Mouse (Mus musculus) kidney, embryonic 14.5 days (tissue): ENCODE measurements at regions not wholly inside any gene's neighbourhood (a gene's known extent, or its start where the extent isn't known, plus 50 kb on each side); places are given as distances from the start of the nearest gene placed in this dataset.

ENCODE experiments used
- ATAC-seq: fragments of 200-750 bp; cut with Nextera tagmentation; 2 replicates; pipeline ENCODE4 v1.8.0; 2017; ENCODE audit warnings: moderate number of reproducible peaks, mild to moderate bottlenecking, moderate TSS enrichment, moderate library complexity; ENCODE audit not compliant: low FRiP score, low TSS enrichment
- H3K27ac ChIP-seq: fragments of 300-500 bp; sonication (generic); 2 replicates; pipeline ENCODE4 v1.5.1; 2014; ENCODE audit warnings: low read depth, mild to moderate bottlenecking, low read length, moderate library complexity, mixed read lengths
- H3K27me3 ChIP-seq: fragments of 300-500 bp; sonication (generic); 2 replicates; pipeline ENCODE4 v1.6.1; 2014; ENCODE audit warnings: mild to moderate bottlenecking, low read length; ENCODE audit not compliant: control insufficient read depth, insufficient read depth
- H3K36me3 ChIP-seq: fragments of 300-500 bp; sonication (generic); 2 replicates; pipeline ENCODE4 v1.6.1; 2014; ENCODE audit warnings: low read length, mixed read lengths; ENCODE audit not compliant: control insufficient read depth, insufficient read depth
- H3K4me1 ChIP-seq: fragments of 300-500 bp; sonication (generic); 2 replicates; pipeline ENCODE4 v1.6.1; 2014; ENCODE audit warnings: low read length, mixed read lengths; ENCODE audit not compliant: control insufficient read depth, insufficient read depth
- H3K4me2 ChIP-seq: fragments of 300-500 bp; sonication (generic); replicated peaks from 2 replicates; pipeline ENCODE4 v1.6.1; 2014; ENCODE audit warnings: low read depth, mild to moderate bottlenecking, low read length
- H3K4me3 ChIP-seq: fragments of 300-500 bp; sonication (generic); 2 replicates; pipeline ENCODE4 v1.5.1; 2014; ENCODE audit warnings: mild to moderate bottlenecking, low read length
- H3K9ac ChIP-seq: fragments of 300-500 bp; sonication (generic); 2 replicates; pipeline ENCODE4 v1.6.1; 2014; ENCODE audit warnings: low read depth, mild to moderate bottlenecking, low read length, moderate library complexity
- H3K9me3 ChIP-seq: fragments of 300-500 bp; sonication (generic); 2 replicates; pipeline ENCODE4 v1.6.1; 2016; ENCODE audit warnings: low read length; ENCODE audit not compliant: control insufficient read depth
- WGBS: fragments of 180-500 bp; shearing (Covaris S2); extraction: QIAGEN DNeasy Blood & Tissue Kit; methylation state at CpG from one replicate; pipeline ENCODE4 v1.1.7; 2014; 5-methylcytosine and 5-hydroxymethylcytosine counted together

DNA sequence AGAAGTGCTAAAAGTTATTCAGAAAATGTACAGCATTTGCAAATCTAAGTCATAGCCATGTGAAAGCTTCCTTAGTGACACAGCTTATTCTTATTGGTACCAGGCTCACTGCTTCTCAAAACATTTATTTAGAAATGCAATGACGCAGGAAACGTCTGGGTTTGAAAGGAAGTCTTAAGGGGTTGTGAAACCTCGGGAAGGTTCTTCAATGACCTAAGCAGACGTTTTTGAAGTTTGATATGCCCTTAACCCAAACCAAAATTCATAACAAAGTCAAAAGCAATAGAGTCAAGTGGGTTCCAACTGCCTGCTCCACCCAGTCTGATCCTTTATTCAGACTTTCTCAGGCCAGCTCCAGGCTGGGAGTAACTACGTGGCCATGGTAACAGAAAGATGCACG, 99.2 kb upstream of the Irx5 start:
- H3K4me3 ChIP-seq, result no peak overlapping the region
- no peaks in the 10 kb centered on the region for H3K4me1 ChIP-seq
- no peak for ATAC-seq
- H3K9ac ChIP-seq, result no peak overlapping the region
- no peaks in the 10 kb centered on the region for H3K36me3 ChIP-seq
- no peak overlapping the region for H3K4me2 ChIP-seq
- no peaks in the 10 kb centered on the region for H3K27me3 ChIP-seq
- 66% methylated on average over 6 of the region's 6 CpGs for WGBS
- H3K27ac ChIP-seq, result no peak overlapping the region
- no peaks in the 10 kb centered on the region for H3K9me3 ChIP-seq

DNA sequence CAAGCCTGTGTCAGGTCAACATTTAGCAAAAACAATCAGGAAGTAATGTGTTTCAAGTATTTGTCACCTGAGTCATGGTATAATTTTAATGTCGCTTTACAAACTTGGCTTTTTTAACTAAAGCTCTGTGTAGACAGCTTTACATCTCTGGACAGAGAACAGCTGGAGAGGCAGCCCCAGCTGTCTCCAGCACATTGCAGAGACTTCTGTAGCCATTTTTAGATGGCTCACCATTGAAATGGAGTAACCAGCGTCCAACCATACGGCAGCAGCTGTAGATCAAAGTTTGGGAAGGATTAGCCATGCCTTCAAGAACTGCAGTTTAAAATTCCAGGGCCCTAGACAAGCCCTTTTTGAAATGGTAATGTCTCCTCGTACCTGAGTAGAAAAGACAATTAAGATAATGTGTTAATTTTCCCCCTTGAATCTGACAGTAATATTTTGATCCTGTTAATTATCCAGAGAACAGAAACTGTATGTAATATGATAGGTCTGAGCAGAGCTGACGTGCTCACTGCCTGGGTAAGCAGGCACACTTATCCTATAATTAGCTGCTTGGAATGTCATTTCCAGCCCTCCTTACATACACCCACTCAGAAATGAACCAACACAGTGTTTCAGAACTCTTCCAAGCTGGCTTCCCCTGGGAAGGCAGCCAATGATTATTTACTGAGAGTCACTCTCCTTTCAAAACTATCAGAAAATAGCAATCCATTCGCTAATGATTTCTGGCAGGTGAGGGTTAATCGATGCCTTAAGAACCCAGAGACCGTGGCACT, 104.6 kb upstream of the Irx5 start:
- Histone ChIP-seq H3K4me3 (no peak overlapping the region), H3K27me3 (no peaks in the 10 kb centered on the region), H3K27ac (no peak overlapping the region), H3K4me2 (no peak overlapping the region), H3K9me3 (no peaks in the 10 kb centered on the region), H3K4me1 (no peaks in the 10 kb centered on the region), H3K36me3 (no peaks in the 10 kb centered on the region), H3K9ac (no peak overlapping the region)
- WGBS, result 46% methylated on average over 8 of the region's 8 CpGs
- no peak for ATAC-seq

DNA sequence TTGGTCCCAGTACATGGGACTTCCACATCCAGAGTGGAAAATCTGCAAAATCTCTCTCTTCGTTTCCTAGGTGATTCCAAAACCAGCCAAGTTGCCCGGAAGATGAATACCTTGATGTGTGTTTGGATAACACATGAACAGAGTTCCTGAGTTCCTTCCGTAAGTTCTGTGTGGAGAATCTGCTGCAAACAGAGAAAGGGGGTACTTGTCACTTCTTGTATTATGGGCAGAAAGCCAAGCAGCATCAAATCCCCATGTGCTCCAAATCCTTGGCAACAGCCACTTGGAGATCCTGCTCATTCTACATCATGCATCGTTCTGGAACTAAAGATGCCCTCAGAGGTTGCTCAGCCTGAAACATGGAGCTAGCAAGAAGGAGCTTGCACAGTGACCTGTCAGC, 111.1 kb upstream of the Irx5 start:
- Histone ChIP-seq H3K4me3 (no peak overlapping the region), H3K4me2 (no peak overlapping the region), H3K9ac (no peak overlapping the region), H3K27me3 (no peaks in the 10 kb centered on the region), H3K36me3 (no peaks in the 10 kb centered on the region), H3K4me1 (no peaks in the 10 kb centered on the region), H3K9me3 (no peaks in the 10 kb centered on the region), H3K27ac (no peak overlapping the region)
- 87% methylated on average over 4 of the region's 4 CpGs for WGBS
- ATAC-seq, result no peak

DNA sequence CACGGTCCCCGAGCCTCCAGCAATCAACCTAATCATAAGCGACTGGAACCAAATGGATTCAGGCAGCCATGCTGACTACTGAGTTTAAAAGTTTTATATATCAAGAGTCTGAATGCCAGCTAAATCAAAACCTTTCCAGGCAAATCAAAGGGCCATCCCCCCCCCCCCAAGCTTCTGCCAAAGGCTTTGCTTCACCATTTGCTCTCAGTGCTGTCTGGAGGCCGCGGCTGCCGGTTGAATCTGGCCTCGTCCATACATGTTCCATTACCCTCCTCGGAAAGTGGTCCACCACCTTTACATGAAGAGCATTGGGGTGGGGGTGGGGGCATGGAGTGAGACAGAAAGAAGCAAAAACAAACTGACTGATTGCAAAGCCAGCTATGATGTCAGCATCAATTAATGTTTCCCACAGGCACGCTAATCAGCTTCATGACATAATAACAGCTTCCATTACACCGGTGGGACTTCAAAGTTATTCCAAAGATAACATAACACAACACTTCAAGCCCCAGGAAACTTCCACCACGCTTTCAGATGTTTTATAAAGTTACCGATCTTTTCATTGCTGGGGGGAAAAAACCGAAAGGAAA, 116.6 kb upstream of the Irx5 start:
- H3K27me3 ChIP-seq, result no peaks in the 10 kb centered on the region; the same call in 1 of the 2 replicates
- H3K4me2 ChIP-seq, result no peak overlapping the region
- H3K36me3 ChIP-seq, result no peaks in the 10 kb centered on the region
- H3K9me3 ChIP-seq, result no peaks in the 10 kb centered on the region; the same call in 1 of the 2 replicates
- no peak overlapping the region for H3K4me3 ChIP-seq
- no peak overlapping the region for H3K9ac ChIP-seq
- H3K27ac ChIP-seq, result no peak overlapping the region
- no peaks in the 10 kb centered on the region for H3K4me1 ChIP-seq
- WGBS, result 66% methylated on average over 13 of the region's 13 CpGs
- no peak for ATAC-seq

DNA sequence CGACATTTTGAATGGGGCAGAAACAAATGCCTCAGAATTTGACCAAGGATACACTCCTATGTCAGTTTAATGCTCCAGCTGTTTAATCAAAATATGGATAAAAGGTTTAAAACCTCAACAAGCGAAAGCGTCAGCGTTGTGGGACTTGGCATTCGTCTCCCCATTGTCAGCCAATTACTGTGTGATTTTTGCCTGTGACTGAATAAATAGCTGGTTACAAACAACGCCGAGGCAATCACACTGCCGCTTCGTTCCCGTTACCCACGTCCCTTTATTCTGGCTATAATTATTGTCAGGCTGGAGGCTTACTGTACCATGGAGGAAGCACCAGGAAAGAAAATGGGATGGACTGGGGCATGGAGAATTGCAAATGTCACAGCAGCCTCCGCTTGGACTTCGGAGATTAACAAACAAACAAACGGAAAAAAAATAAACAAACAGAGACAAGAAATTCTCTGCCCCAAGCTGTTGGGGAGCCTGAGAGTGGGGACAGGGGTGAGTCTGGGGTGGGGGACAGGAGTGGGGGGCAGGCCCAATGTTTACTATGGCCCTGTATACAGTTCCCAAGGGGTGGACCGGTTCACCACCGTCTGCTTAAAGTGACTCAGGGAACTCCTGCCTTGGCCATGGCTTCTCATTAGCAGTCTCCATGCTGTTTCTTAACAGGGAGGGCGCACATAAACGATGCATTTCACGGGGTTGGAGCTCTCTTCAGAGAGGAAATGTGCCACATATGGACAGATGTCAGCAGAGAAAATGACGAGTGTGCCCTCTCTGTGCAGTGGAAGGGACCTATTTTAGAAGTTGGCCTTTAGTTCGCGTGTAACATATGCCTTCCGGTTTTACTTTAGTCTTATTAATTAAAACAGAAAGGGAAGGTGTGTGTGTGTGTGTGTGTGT, 125.8 kb upstream of the Irx5 start:
- WGBS, result 78% methylated on average over 23 of the region's 23 CpGs
- H3K4me2 ChIP-seq, result no peak overlapping the region
- no peaks in the 10 kb centered on the region for H3K36me3 ChIP-seq
- H3K4me1 ChIP-seq, result no peaks in the 10 kb centered on the region
- ATAC-seq, result no peak
- H3K27me3 ChIP-seq, result 0 out of 2 replicates have a peak, but pooled peaks cover 2% of the 10 kb centered on the region
- H3K9ac ChIP-seq, result no peak overlapping the region
- no peaks in the 10 kb centered on the region; the same call in 1 of the 2 replicates for H3K9me3 ChIP-seq
- H3K4me3 ChIP-seq, result no peak overlapping the region
- no peak overlapping the region for H3K27ac ChIP-seq

DNA sequence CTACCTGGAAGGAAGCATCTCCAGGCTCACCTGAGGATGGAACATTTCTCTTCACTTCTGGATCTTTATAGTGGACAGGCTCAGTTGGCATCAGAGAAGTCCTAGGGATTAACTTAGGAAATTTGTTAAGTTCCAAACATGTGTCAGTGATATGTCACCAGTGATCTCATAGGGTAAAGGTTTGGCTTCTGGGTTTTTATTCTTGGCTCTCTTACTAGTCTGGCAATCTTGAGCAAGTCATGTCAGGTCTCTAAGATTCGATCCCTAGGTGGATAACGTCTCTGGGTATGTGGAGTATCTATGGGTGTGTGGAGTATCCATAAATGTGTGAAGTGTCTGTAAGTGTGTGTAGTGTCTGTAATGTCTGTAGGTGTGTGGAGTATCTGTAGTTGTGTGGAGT, 127.9 kb upstream of the Irx5 start:
- Histone ChIP-seq H3K9me3 (no peaks in the 10 kb centered on the region), H3K36me3 (no peaks in the 10 kb centered on the region), H3K27me3 (no peaks in the 10 kb centered on the region), H3K9ac (no peak overlapping the region), H3K27ac (no peak overlapping the region), H3K4me2 (no peak overlapping the region), H3K4me3 (no peak overlapping the region), H3K4me1 (no peaks in the 10 kb centered on the region)
- 90% methylated on average over 2 of the region's 2 CpGs for WGBS
- ATAC-seq, result no peak

DNA sequence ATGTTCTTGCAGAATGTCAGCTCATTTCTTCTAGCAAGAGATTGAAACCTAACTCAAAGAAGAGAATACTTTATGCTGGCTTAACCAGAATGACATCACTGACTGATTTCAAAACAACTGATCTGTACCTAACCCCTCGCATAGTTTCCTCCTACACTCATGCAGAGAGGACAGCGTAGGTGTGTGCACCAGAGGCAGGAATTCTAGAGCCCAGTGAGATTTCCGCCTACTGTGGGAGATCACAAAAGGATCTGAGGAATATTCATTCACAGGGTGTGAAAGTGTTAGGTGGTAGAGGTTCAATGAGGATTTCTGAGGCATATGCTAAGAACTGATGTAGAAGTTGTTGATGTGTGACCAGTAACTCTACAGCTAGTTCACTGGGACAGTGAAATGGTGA, 132.5 kb upstream of the Irx5 start:
- Histone ChIP-seq H3K9me3 (no peaks in the 10 kb centered on the region), H3K4me3 (no peak overlapping the region), H3K4me1 (no peaks in the 10 kb centered on the region), H3K36me3 (no peaks in the 10 kb centered on the region), H3K27me3 (no peaks in the 10 kb centered on the region), H3K4me2 (no peak overlapping the region), H3K9ac (no peak overlapping the region), H3K27ac (no peak overlapping the region)
- no peak for ATAC-seq
- WGBS, result 81% methylated on average over 3 of the region's 3 CpGs

DNA sequence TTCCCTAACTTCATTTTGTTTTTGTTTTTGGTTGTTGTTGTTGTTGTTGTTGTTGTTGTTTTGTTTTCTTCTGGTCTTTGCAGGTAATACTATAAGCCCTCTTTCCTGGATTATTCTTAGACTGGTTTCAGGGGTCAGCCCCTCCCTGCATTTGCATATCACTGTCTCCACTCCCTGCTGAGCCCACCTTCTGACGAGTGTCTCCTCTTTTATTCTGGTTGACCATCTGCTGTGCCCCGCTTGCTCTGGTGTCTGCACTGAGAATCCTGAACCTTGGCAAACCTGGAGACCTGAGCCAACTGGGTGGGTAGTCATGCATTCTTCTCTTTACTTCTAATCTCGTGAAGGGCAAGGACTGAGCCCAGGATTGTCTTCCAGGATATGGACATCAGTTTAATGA, 134.4 kb upstream of the Irx5 start:
- no peaks in the 10 kb centered on the region for H3K36me3 ChIP-seq
- no peak overlapping the region for H3K9ac ChIP-seq
- no peaks in the 10 kb centered on the region for H3K27me3 ChIP-seq
- H3K27ac ChIP-seq, result no peak overlapping the region
- H3K4me1 ChIP-seq, result no peaks in the 10 kb centered on the region
- H3K9me3 ChIP-seq, result no peaks in the 10 kb centered on the region
- 53% methylated on average over 3 of the region's 3 CpGs for WGBS
- H3K4me2 ChIP-seq, result no peak overlapping the region
- ATAC-seq, result no peak
- H3K4me3 ChIP-seq, result no peak overlapping the region
